Mouse (Mus musculus) heart, embryonic 13.5 days (tissue): Measurements from ENCODE around the gene Tmem9b. TPM values are rescaled to one million over a fixed set of nuclear protein-coding genes. Genes with fewer than 3 reads are reported as not detected.

Experiments used
- ATAC-seq: fragments of 200-750 bp; cut with Nextera tagmentation; 2 replicates; pipeline ENCODE4 v1.8.0; 2017; ENCODE audit warnings: moderate TSS enrichment; ENCODE audit not compliant: insufficient number of reproducible peaks, low FRiP score, low TSS enrichment; ENCODE audit errors: extremely low read depth
- H3K27ac ChIP-seq: fragments of 300-500 bp; sonication (generic); replicated peaks from 2 replicates; pipeline ENCODE4 v1.5.1; 2015; ENCODE audit warnings: moderate library complexity, mild to moderate bottlenecking, inconsistent platforms
- H3K27me3 ChIP-seq: fragments of 300-500 bp; sonication (generic); replicated peaks from 2 replicates; pipeline ENCODE4 v1.6.1; 2015; ENCODE audit warnings: mild to moderate bottlenecking, inconsistent platforms
- H3K36me3 ChIP-seq: fragments of 300-500 bp; sonication (generic); 2 replicates; pipeline ENCODE4 v1.6.1; 2015; ENCODE audit warnings: mild to moderate bottlenecking, inconsistent platforms
- H3K4me1 ChIP-seq: fragments of 300-500 bp; sonication (generic); 2 replicates; pipeline ENCODE4 v1.6.1; 2015; ENCODE audit warnings: inconsistent platforms
- H3K4me2 ChIP-seq: fragments of 300-500 bp; sonication (generic); 2 replicates; pipeline ENCODE4 v1.6.1; 2015; ENCODE audit warnings: inconsistent platforms, mild to moderate bottlenecking, moderate library complexity
- H3K4me3 ChIP-seq: fragments of 300-500 bp; sonication (generic); 2 replicates; pipeline ENCODE4 v1.5.1; 2015; ENCODE audit warnings: moderate library complexity, mild to moderate bottlenecking, inconsistent platforms
- H3K9ac ChIP-seq: fragments of 300-500 bp; sonication (generic); 2 replicates; pipeline ENCODE4 v1.6.1; 2015; ENCODE audit warnings: inconsistent platforms, mild to moderate bottlenecking, moderate library complexity
- H3K9me3 ChIP-seq: fragments of 300-500 bp; sonication (generic); 2 replicates; pipeline ENCODE4 v1.6.1; 2016; ENCODE audit warnings: inconsistent platforms
- WGBS: fragments of 180-500 bp; shearing (Covaris S2); methylation state at CpG from one replicate; pipeline ENCODE4 v1.1.7; 2015; ENCODE audit warnings: mixed read lengths; 5-methylcytosine and 5-hydroxymethylcytosine counted together
- polyA plus RNA-seq: library from polyadenylated mRNA; unstranded; fragments of >200 nt; fragmentation: Nextera tagmentation; extraction: Ambion mirVana; gene quantifications from 2 replicates; pipeline ENCODE4 v1.2.1, GENCODE M21; 2015

The Tmem9b gene
- polyA plus RNA-seq, 1 experiment from 2014 or later: 53.9 TPM

- ATAC-seq: no peak
- Histone ChIP-seq H3K36me3 (peaks cover 5% of the 10 kb centered on the region; the same call in 1 of the 2 replicates), H3K4me3 (peak overlapping the region; percentile 67), H3K9me3 (no peaks in the 10 kb centered on the region), H3K9ac (peak overlapping the region; percentile 79), H3K27me3 (no peaks in the 10 kb centered on the region), H3K27ac (0 out of 2 replicates have a peak overlapping the region, but pooled peaks have one; percentile 81), H3K4me2 (peak overlapping the region; percentile 76), H3K4me1 (peaks cover 45% of the 10 kb centered on the region)
- 55% methylated on average over 3 of the region's 3 CpGs for WGBS
Observed at GRCm38 (mm10) chr7:109704461-109704860, 48.2 kb downstream of the Tmem9b start.

- H3K9me3 ChIP-seq: no peaks in the 10 kb centered on the region
Observed at GRCm38 (mm10) chr7:109704016-109704377, 48.7 kb downstream of the Tmem9b start.

GRCm38 (mm10) chr7:109703190-109704015 lies 49.3 kb downstream of the Tmem9b start, which contains the start of the genes St5 and Akip1:
TSS of gene St5 (minus strand) at chr7:109703605.
TSS of gene Akip1 (plus strand) at chr7:109703690.
- WGBS: under 1% methylated on average over 61 of the region's 61 CpGs

More at GRCm38 (mm10) chr7:109704016-109704377, 48.7 kb downstream of the Tmem9b start:
- peak overlapping the region; percentile 79 for H3K9ac ChIP-seq
- peak overlapping the region; percentile 81 for H3K27ac ChIP-seq
- H3K27me3 ChIP-seq: no peaks in the 10 kb centered on the region
- peaks cover 41% of the 10 kb centered on the region for H3K4me1 ChIP-seq
- H3K4me3 ChIP-seq: peak overlapping the region; percentile 67
- H3K4me2 ChIP-seq: peak overlapping the region; percentile 76
- H3K36me3 ChIP-seq: peaks cover 5% of the 10 kb centered on the region; the same call in 1 of the 2 replicates
- ATAC-seq: 0 out of 2 replicates have a peak, but pooled peaks have one; percentile 1
- WGBS: 3% methylated on average over 17 of the region's 17 CpGs

GRCm38 (mm10) chr7:109702721-109703120 lies 50.0 kb downstream of the Tmem9b start:
- no peaks in the 10 kb centered on the region for H3K9me3 ChIP-seq
- peaks cover 28% of the 10 kb centered on the region for H3K4me1 ChIP-seq
- ATAC-seq: no peak
- H3K4me3 ChIP-seq: peak overlapping the region; percentile 67
- H3K4me2 ChIP-seq: peak overlapping the region; percentile 76
- 0 out of 2 replicates have a peak overlapping the region, but pooled peaks have one; percentile 12 for H3K27ac ChIP-seq
- H3K36me3 ChIP-seq: peaks cover 3% of the 10 kb centered on the region; the same call in 1 of the 2 replicates
- no peaks in the 10 kb centered on the region for H3K27me3 ChIP-seq
- WGBS: 43% methylated on average over 4 of the region's 4 CpGs
- peak overlapping the region; percentile 73; the same call in 1 of the 2 replicates for H3K9ac ChIP-seq

More at GRCm38 (mm10) chr7:109703190-109704015, 49.3 kb downstream of the Tmem9b start, which contains the start of the genes St5 and Akip1:
- Histone ChIP-seq H3K4me2 (peak within 1 kb of the TSS; percentile 76), H3K4me3 (peak within 1 kb of the TSS; percentile 67), H3K36me3 (peaks cover 5% of the 10 kb centered on the region; the same call in 1 of the 2 replicates), H3K27me3 (no peaks in the 10 kb centered on the region), H3K27ac (peak within 1 kb of the TSS; percentile 81), H3K9me3 (no peaks in the 10 kb centered on the region), H3K9ac (peak within 1 kb of the TSS; percentile 79), H3K4me1 (peaks cover 35% of the 10 kb centered on the region)
- peak; percentile 90 for ATAC-seq

- no peak overlapping the region for H3K4me3 ChIP-seq
- no peaks in the 10 kb centered on the region for H3K9me3 ChIP-seq
- no peak overlapping the region for H3K4me2 ChIP-seq
- no peak overlapping the region for H3K9ac ChIP-seq
- no peaks in the 10 kb centered on the region for H3K36me3 ChIP-seq
- no peak overlapping the region for H3K27ac ChIP-seq
- ATAC-seq: no peak
- peaks cover 22% of the 10 kb centered on the region for H3K4me1 ChIP-seq
- no peaks in the 10 kb centered on the region for H3K27me3 ChIP-seq
Observed at GRCm38 (mm10) chr7:109700213-109700612, 52.5 kb downstream of the Tmem9b start.

GRCm38 (mm10) chr7:109695339-109695726 lies 57.3 kb downstream of the Tmem9b start:
- Histone ChIP-seq H3K9me3 (no peaks in the 10 kb centered on the region), H3K36me3 (no peaks in the 10 kb centered on the region), H3K4me1 (0 out of 2 replicates have a peak, but pooled peaks cover 5% of the 10 kb centered on the region), H3K27ac (no peak overlapping the region), H3K9ac (no peak overlapping the region), H3K27me3 (no peaks in the 10 kb centered on the region), H3K4me3 (no peak overlapping the region), H3K4me2 (no peak overlapping the region)
- WGBS: 82% methylated on average over 10 of the region's 10 CpGs
- ATAC-seq: no peak

- Histone ChIP-seq H3K4me2 (no peak overlapping the region), H3K27ac (no peak overlapping the region), H3K27me3 (no peaks in the 10 kb centered on the region), H3K36me3 (no peaks in the 10 kb centered on the region), H3K9me3 (no peaks in the 10 kb centered on the region), H3K9ac (no peak overlapping the region), H3K4me3 (no peak overlapping the region), H3K4me1 (0 out of 2 replicates have a peak, but pooled peaks cover 5% of the 10 kb centered on the region)
- ATAC-seq: no peak
- WGBS: 79% methylated on average over 13 of the region's 13 CpGs
Observed at GRCm38 (mm10) chr7:109694576-109695338, 57.9 kb downstream of the Tmem9b start.

- no peak for ATAC-seq
- H3K9ac ChIP-seq: no peak overlapping the region
- H3K4me1 ChIP-seq: peaks cover 24% of the 10 kb centered on the region
- no peaks in the 10 kb centered on the region for H3K36me3 ChIP-seq
- H3K9me3 ChIP-seq: no peaks in the 10 kb centered on the region
- no peak overlapping the region for H3K4me2 ChIP-seq
- 74% methylated on average over 5 of the region's 5 CpGs for WGBS
- H3K27ac ChIP-seq: no peak overlapping the region
- H3K4me3 ChIP-seq: no peak overlapping the region
- no peaks in the 10 kb centered on the region for H3K27me3 ChIP-seq
Observed at GRCm38 (mm10) chr7:109690961-109691360, 61.7 kb downstream of the Tmem9b start.

GRCm38 (mm10) chr7:109690101-109690500 lies 62.6 kb downstream of the Tmem9b start:
- Histone ChIP-seq H3K9ac (no peak overlapping the region), H3K4me2 (no peak overlapping the region), H3K27me3 (no peaks in the 10 kb centered on the region), H3K27ac (no peak overlapping the region), H3K36me3 (no peaks in the 10 kb centered on the region), H3K9me3 (no peaks in the 10 kb centered on the region), H3K4me1 (peaks cover 24% of the 10 kb centered on the region), H3K4me3 (no peak overlapping the region)
- no peak for ATAC-seq
- WGBS: 81% methylated on average over 3 of the region's 3 CpGs

GRCm38 (mm10) chr7:109686585-109687128 lies 66.0 kb downstream of the Tmem9b start:
- no peaks in the 10 kb centered on the region for H3K27me3 ChIP-seq
- H3K36me3 ChIP-seq: no peaks in the 10 kb centered on the region
- no peak overlapping the region for H3K4me2 ChIP-seq
- peaks cover 3% of the 10 kb centered on the region; the same call in 1 of the 2 replicates for H3K9me3 ChIP-seq
- H3K4me1 ChIP-seq: peaks cover 24% of the 10 kb centered on the region
- ATAC-seq: no peak
- no peak overlapping the region for H3K9ac ChIP-seq
- no peak overlapping the region for H3K27ac ChIP-seq
- H3K4me3 ChIP-seq: no peak overlapping the region
- WGBS: 59% methylated on average over 9 of the region's 9 CpGs
